Mouse (Mus musculus): ENCODE measurements around the gene Gm11172. TPM values are rescaled to one million over a fixed set of nuclear protein-coding genes. Genes with fewer than 3 reads are reported as not detected.

Gene Gm11172
- polyA plus RNA-seq, 1 experiment from 2014 or later = not detected

DNA sequence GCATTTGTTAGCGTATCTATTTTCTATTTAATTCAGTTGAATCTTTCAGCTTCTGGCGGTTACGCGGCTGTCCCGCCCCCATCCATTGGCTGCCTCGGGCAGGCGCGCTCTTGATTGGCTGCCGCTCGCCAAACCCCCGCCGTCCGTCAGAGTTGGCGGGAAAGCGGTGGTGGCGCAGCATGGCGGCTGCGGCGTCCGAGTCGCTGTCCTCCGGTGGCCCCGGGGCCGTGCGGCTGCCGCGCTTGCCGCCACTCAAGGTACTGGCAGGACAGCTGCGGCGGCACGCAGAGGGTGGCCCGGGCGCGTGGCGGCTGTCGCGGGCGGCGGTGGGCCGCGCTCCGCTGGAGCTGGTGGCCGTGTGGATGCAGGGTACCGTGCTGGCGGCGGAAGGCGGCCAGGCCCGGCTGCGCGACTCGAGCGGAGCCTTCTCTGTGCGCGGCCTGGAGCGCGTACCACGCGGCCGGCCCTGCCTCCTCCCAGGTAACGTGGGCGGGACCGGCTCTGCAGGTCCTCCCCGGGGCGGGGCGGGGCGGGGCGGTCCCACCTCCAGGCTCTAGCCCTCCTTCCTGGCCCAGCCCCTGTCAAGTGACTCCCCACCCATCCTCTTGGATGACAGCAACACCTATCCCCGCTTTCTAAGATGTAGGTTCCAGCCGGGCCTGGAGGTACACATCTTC is 22.3 kb downstream of the Gm11172 start, which contains the start of gene Rmi2:
TSS of gene Rmi2 (plus strand) at position 149 of the 677 bp plus-strand sequence.
- no peaks in the 10 kb centered on the region for H3K36me3 ChIP-seq (ENCODE audit: control insufficient read depth, insufficient read depth, low read length)
- under 1% methylated on average over 68 of the region's 69 CpGs for WGBS
- ATAC-seq (replicated peaks; ENCODE audit: low FRiP score, low TSS enrichment, low read depth) (peak; percentile 96), DNase-seq (ENCODE audit: low spot score) (peak; percentile 90)
- H3K27me3 ChIP-seq (replicated peaks; ENCODE audit: control insufficient read depth, insufficient read depth, low read length) = no peaks in the 10 kb centered on the region
- H3K4me1 ChIP-seq (replicated peaks; ENCODE audit: control insufficient read depth, insufficient read depth, low read length) = peaks cover 18% of the 10 kb centered on the region
- H3K9ac ChIP-seq (ENCODE audit: low read length) = peak within 1 kb of the TSS; percentile 73
- H3K4me3 ChIP-seq (ENCODE audit: low read depth, low read length) = peak within 1 kb of the TSS; percentile 46
- H3K9me3 ChIP-seq (ENCODE audit: control insufficient read depth, low read length) = no peaks in the 10 kb centered on the region
- peak within 1 kb of the TSS; percentile 64 for H3K4me2 ChIP-seq (ENCODE audit: low read length)
- peak within 1 kb of the TSS; percentile 82 for H3K27ac ChIP-seq (ENCODE audit: low read depth)

DNA sequence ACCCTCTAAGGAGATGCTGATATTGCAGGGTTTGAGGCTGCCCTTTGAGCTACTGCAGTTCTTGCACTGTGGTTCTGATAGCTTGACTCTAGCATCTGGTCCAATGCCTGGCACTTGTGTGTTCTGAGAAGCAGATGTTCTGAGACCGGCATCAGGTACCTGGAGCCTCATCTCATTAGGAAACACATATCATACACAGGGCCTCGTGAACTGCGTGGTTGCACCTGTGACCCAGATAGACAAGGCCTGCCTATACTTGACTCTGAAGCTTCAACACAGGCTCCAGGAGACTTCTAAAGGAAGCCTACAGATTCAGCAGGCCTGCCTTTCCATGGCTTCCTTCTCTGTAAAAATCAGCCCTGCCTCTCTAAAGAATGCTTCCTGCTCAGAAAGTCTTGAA is 23.7 kb downstream of the Gm11172 start:
- Histone ChIP-seq H3K36me3 (ENCODE audit: control insufficient read depth, insufficient read depth, low read length) (no peaks in the 10 kb centered on the region), H3K27me3 (replicated peaks; ENCODE audit: control insufficient read depth, insufficient read depth, low read length) (no peaks in the 10 kb centered on the region), H3K4me3 (ENCODE audit: low read depth, low read length) (no peak overlapping the region), H3K4me2 (ENCODE audit: low read length) (no peak overlapping the region), H3K27ac (ENCODE audit: low read depth) (no peak overlapping the region), H3K9me3 (ENCODE audit: control insufficient read depth, low read length) (no peaks in the 10 kb centered on the region), H3K9ac (ENCODE audit: low read length) (no peak overlapping the region), H3K4me1 (replicated peaks; ENCODE audit: control insufficient read depth, insufficient read depth, low read length) (peaks cover 18% of the 10 kb centered on the region)
- ATAC-seq (replicated peaks; ENCODE audit: low FRiP score, low TSS enrichment, low read depth) (no peak), DNase-seq (ENCODE audit: low spot score) (no peak)
- WGBS = 91% methylated on average over 3 of the region's 3 CpGs

DNA sequence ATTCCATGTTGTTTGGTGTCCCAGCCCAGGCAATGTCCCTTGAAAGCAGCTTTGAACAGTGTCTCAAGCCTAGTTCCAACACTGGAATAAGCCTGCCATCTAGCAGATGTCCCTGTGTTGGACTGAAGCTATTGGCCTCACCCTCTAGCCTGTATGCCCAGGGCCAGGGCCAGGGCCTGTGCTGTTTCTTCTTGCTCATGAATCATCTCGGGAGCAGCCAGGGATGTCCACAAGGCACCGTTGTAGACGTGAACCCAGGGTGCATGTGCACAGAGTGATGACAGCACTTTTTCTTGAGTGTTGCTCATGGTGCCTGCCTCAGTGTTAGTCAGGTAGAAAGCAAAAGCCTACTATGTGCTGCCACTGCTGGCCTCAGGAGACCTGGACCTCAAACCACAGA is 24.5 kb downstream of the Gm11172 start:
- ATAC-seq (replicated peaks; ENCODE audit: low FRiP score, low TSS enrichment, low read depth) = no peak
- Histone ChIP-seq H3K4me1 (replicated peaks; ENCODE audit: control insufficient read depth, insufficient read depth, low read length) (peaks cover 18% of the 10 kb centered on the region), H3K9ac (ENCODE audit: low read length) (no peak overlapping the region), H3K4me2 (ENCODE audit: low read length) (no peak overlapping the region), H3K27ac (ENCODE audit: low read depth) (no peak overlapping the region), H3K4me3 (ENCODE audit: low read depth, low read length) (no peak overlapping the region), H3K27me3 (replicated peaks; ENCODE audit: control insufficient read depth, insufficient read depth, low read length) (no peaks in the 10 kb centered on the region), H3K9me3 (ENCODE audit: control insufficient read depth, low read length) (no peaks in the 10 kb centered on the region), H3K36me3 (ENCODE audit: control insufficient read depth, insufficient read depth, low read length) (no peaks in the 10 kb centered on the region)
- no peak for DNase-seq (ENCODE audit: low spot score)
- WGBS = 80% methylated on average over 3 of the region's 3 CpGs

DNA sequence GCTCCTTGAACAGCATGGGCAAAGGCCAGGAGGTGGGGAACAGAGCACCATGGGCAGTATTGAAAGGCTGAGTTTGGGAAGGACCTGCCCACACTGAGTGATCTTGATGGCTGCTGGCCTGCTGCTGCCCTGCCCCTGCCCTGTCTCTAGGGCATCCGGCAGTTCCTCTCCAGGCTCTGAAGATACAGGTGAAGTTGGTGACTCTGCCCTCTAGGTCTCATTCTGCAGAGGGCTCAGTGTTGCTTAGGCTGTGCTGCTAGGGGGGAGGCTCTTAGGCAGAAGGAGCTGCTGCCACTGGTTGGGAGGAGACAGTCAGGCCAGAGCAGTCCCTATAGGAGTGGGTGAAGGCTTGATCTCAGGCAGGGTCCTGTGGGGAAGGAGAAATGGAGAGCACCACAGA is 25.2 kb downstream of the Gm11172 start:
- DNase-seq (ENCODE audit: low spot score) (no peak), ATAC-seq (replicated peaks; ENCODE audit: low FRiP score, low TSS enrichment, low read depth) (no peak)
- Histone ChIP-seq H3K27ac (ENCODE audit: low read depth) (peak overlapping the region; percentile 51; the same call in 1 of the 2 replicates), H3K4me2 (ENCODE audit: low read length) (no peak overlapping the region), H3K27me3 (replicated peaks; ENCODE audit: control insufficient read depth, insufficient read depth, low read length) (no peaks in the 10 kb centered on the region), H3K36me3 (ENCODE audit: control insufficient read depth, insufficient read depth, low read length) (no peaks in the 10 kb centered on the region), H3K4me3 (ENCODE audit: low read depth, low read length) (no peak overlapping the region), H3K4me1 (replicated peaks; ENCODE audit: control insufficient read depth, insufficient read depth, low read length) (peaks cover 18% of the 10 kb centered on the region), H3K9me3 (ENCODE audit: control insufficient read depth, low read length) (no peaks in the 10 kb centered on the region), H3K9ac (ENCODE audit: low read length) (no peak overlapping the region)
- whole genome bisulfite sequencing = 69% methylated on average over 1 of the region's 1 CpGs

DNA sequence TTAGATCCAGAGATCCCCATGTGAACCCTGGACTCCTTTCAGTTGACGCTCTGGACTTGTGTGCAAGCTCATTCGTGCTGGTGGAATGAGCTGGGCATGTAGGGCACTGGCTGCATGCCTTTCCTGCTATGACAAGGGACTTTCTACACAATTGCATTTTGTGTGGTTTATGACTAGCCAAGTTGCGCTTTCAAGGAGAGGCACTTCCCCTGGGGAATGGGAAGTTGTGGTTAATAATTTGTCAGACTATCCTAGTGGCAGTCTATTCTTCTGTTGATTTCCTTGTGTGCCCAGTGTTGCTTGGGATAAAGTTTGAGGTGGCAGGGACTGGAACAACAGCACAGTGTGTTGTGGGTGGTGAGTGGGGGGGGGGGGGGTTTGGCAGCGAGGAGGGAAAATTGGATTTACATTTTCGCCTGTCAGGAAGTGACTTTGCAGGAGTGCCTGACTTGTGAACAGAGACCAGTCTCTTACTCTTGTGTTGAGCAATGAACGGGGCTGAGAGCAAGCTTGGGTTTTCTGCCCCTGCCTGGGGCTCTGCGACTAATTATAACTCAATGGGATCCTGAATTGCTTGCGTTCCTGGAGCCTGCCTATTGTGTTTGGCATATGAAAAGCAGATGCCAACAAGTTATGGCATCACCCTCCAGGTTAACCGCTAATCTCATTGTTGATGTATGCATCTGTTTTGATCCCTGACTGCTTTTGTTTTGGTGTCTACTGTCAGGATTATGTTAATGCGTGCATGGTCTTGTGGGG is 26.0 kb downstream of the Gm11172 start:
- peak overlapping the region; percentile 51 for H3K27ac ChIP-seq (ENCODE audit: low read depth)
- no peak overlapping the region; the same call in 1 of the 2 replicates for H3K4me2 ChIP-seq (ENCODE audit: low read length)
- ATAC-seq (replicated peaks; ENCODE audit: low FRiP score, low TSS enrichment, low read depth) (0 out of 2 replicates have a peak, but pooled peaks have one; percentile 13), DNase-seq (ENCODE audit: low spot score) (no peak)
- no peaks in the 10 kb centered on the region for H3K27me3 ChIP-seq (replicated peaks; ENCODE audit: control insufficient read depth, insufficient read depth, low read length)
- 52% methylated on average over 10 of the region's 10 CpGs for WGBS
- peaks cover 22% of the 10 kb centered on the region for H3K4me1 ChIP-seq (replicated peaks; ENCODE audit: control insufficient read depth, insufficient read depth, low read length)
- H3K9me3 ChIP-seq (ENCODE audit: control insufficient read depth, low read length) = no peaks in the 10 kb centered on the region
- no peak overlapping the region for H3K4me3 ChIP-seq (ENCODE audit: low read depth, low read length)
- H3K36me3 ChIP-seq (ENCODE audit: control insufficient read depth, insufficient read depth, low read length) = no peaks in the 10 kb centered on the region
- H3K9ac ChIP-seq (ENCODE audit: low read length) = no peak overlapping the region

DNA sequence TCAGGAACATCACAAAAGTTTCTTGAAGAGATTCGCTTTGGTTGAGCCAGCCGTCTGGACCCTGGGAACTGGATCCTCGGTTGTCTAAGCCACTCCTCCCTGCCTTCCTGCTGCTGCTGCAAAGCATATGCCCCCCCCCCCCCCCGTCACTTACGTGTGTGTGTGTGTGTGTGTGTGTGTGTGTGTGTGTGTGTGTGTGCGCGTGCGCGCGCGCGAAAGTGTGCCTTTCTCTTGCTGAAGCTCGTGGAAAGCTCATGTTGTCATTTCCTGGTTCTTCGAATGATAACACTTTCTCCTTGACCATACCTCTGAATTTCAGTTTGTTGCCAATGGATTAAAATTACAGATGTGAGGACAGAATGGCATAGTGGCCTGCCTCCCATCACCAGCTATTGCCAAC is 27.3 kb downstream of the Gm11172 start:
- Histone ChIP-seq H3K9me3 (ENCODE audit: control insufficient read depth, low read length) (no peaks in the 10 kb centered on the region), H3K4me1 (replicated peaks; ENCODE audit: control insufficient read depth, insufficient read depth, low read length) (peaks cover 27% of the 10 kb centered on the region), H3K27me3 (replicated peaks; ENCODE audit: control insufficient read depth, insufficient read depth, low read length) (no peaks in the 10 kb centered on the region), H3K4me3 (ENCODE audit: low read depth, low read length) (no peak overlapping the region), H3K36me3 (ENCODE audit: control insufficient read depth, insufficient read depth, low read length) (no peaks in the 10 kb centered on the region), H3K27ac (ENCODE audit: low read depth) (no peak overlapping the region), H3K4me2 (ENCODE audit: low read length) (no peak overlapping the region), H3K9ac (ENCODE audit: low read length) (no peak overlapping the region)
- 88% methylated on average over 12 of the region's 14 CpGs for whole genome bisulfite sequencing
- no peak for ATAC-seq (replicated peaks; ENCODE audit: low FRiP score, low TSS enrichment, low read depth)
- DNase-seq (ENCODE audit: low spot score) = no peak

DNA sequence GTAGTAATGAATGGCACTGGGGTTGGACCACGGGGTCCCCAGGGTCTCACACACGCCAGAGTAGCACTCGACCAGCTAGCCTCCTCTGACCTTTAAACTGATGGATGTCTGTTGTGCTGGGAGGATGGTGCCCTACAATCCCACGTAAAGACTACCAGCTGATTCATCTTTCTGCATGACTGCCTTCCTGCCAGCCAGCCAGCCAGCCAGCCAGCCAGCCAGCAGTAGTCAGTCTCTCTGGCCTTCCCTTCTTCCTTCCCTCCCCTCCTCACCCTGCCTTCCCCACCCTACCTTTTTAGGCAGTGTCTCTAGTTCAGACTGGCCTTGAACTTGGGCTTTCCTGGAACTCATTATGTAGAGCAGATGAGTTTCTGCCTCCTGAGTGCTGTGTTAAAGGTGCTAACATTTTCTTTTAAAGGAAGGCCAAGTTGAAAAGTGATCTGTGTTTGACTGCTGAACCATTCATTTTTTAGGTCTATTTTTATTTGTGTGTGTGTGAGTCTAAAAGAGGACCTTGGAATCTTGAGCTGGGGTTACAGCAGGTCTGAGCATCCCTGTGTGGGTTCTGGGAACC is 29.7 kb downstream of the Gm11172 start:
- no peak for ATAC-seq (replicated peaks; ENCODE audit: low FRiP score, low TSS enrichment, low read depth)
- H3K4me1 ChIP-seq (replicated peaks; ENCODE audit: control insufficient read depth, insufficient read depth, low read length) = peaks cover 21% of the 10 kb centered on the region
- WGBS = 70% methylated on average over 4 of the region's 4 CpGs

DNA sequence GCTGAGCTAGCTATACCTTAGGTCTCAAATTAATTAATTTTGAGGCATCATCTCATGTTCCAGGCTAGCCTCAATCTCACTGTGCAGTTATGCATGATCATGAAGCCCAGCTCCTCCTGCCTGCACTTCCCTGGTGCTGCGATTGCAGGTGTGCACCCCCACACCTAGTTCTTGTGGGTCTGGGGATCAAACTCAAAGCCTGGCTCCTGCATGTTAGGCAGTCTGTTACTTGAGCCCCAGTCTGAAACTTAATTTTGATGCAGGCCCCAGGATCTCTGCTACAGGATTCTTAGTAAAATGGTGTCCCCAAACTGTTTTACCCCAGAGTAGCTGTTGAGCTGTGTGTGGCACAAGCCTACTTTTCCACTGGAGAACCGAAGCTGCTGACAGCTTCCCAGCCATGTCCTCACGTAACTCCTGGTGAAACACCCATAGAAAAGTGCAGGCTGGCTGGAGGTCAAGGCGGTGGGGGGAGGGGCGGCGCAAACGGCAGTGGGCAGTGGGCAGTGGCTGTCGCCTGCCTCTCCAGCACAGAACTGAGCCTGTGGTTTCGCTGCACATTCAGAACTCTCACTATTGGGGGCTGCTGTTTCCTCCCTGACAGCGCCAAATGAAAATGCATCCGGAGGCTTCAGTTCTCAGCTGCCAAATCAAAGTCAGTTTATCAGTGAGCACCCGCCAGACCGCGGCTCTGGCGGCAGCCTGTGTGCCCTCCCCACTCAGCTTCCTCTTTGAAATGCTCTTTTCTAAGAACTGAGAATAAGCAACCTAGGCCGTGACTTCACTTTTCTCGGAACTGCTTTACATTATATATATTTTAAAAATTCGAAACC is 31.0 kb downstream of the Gm11172 start:
- Histone ChIP-seq H3K36me3 (ENCODE audit: control insufficient read depth, insufficient read depth, low read length) (no peaks in the 10 kb centered on the region), H3K9ac (ENCODE audit: low read length) (peak overlapping the region; percentile 14; the same call in 1 of the 2 replicates), H3K4me2 (ENCODE audit: low read length) (peak overlapping the region; percentile 41), H3K9me3 (ENCODE audit: control insufficient read depth, low read length) (no peaks in the 10 kb centered on the region), H3K4me1 (replicated peaks; ENCODE audit: control insufficient read depth, insufficient read depth, low read length) (peaks cover 11% of the 10 kb centered on the region), H3K4me3 (ENCODE audit: low read depth, low read length) (no peak overlapping the region), H3K27ac (ENCODE audit: low read depth) (0 out of 2 replicates have a peak overlapping the region, but pooled peaks have one; percentile 13), H3K27me3 (replicated peaks; ENCODE audit: control insufficient read depth, insufficient read depth, low read length) (no peaks in the 10 kb centered on the region)
- WGBS = 15% methylated on average over 18 of the region's 18 CpGs
- ATAC-seq (replicated peaks; ENCODE audit: low FRiP score, low TSS enrichment, low read depth) = no peak
- no peak for DNase-seq (ENCODE audit: low spot score)

More for the DNA sequence above, 29.7 kb downstream of the Gm11172 start:
- no peaks in the 10 kb centered on the region for H3K9me3 ChIP-seq (ENCODE audit: control insufficient read depth, low read length)
- no peak for DNase-seq (ENCODE audit: low spot score)
- H3K9ac ChIP-seq (ENCODE audit: low read length) = no peak overlapping the region
- H3K4me3 ChIP-seq (ENCODE audit: low read depth, low read length) = no peak overlapping the region
- no peak overlapping the region for H3K27ac ChIP-seq (ENCODE audit: low read depth)
- no peak overlapping the region for H3K4me2 ChIP-seq (ENCODE audit: low read length)
- no peaks in the 10 kb centered on the region for H3K27me3 ChIP-seq (replicated peaks; ENCODE audit: control insufficient read depth, insufficient read depth, low read length)
- H3K36me3 ChIP-seq (ENCODE audit: control insufficient read depth, insufficient read depth, low read length) = no peaks in the 10 kb centered on the region

All from intestine, embryonic 14.5 days (tissue).